Mouse (Mus musculus): Measurements from ENCODE around the gene Gm10134. TPM values are rescaled to one million over a fixed set of nuclear protein-coding genes. Genes with fewer than 3 reads are reported as not detected.

Gene Gm10134
- 5.1 and 7.8 TPM in 2 replicates for polyA plus RNA-seq (2015; fragmentation: Nextera tagmentation; extraction: Ambion mirVana)

GRCm38 (mm10) chr2:28505795-28506194, at the start of gene Gm10134:
Gm10134 (plus strand) TSS chr2:28506095.

GRCm38 (mm10) chr2:28465836-28466518, 39.9 kb upstream of the Gm10134 start, which contains the start of gene 1700007K13Rik:
1700007K13Rik (minus strand) TSS chr2:28466332.

GRCm38 (mm10) chr2:28467860-28468485, 37.9 kb upstream of the Gm10134 start, which contains the start of gene Mrps2:
Mrps2 (plus strand) TSS chr2:28468066.

DNA sequence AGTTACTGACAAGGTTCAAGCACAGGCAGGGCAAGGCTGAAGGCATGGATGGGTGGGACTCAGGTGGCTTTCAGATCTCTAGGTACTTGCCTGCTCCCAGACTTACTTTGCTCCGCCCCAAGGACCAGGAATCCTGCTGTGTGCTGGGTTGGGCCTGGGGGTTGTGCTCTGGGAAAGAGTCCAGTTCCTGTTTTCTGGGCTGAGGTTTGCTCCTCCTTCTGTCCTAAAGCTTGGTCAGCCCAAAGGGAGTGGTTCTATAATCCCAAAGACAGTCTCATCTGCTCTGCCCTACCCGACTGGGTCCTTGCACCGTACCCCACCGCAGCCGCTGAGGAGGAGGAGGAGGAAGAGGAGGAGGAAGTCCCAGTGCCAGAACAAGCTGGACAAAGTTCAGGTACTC, 9.2 kb upstream of the Gm10134 start, which contains the start of gene Gbgt1:
Gene Gbgt1, plus strand, starts transcription at position 221 of the 400 bp plus-strand sequence.

DNA sequence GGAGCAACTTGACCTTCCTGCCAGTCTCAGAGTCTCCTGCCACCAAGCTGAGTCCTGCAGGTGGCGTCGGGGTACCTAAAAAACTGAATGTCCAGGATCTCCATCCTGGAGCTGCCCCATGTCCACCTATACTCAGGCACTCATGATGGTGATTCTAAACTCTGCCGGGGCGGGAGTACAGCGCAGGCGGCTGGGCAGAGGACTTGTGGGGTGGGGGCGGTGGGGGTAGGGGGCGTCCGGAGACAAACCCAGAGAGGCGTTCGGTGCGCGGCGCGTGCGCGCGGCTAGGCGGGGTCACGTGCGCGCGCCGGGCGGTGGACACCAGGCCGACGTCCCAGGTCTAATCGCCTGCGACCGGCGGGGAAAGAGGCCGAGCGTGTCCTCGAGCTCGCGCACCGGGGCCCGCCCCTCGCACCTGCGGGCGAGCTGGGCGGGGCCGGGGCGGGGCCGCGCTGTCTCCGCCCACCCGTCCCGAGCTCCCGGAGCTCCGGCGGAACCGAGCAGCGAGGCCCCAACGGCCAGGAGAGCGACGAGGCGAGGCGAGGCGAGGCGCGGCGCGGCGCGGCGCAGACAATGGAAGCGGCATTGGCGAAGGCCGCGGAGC, 7.0 kb downstream of the Gm10134 start, which contains the start of gene Ralgds:
Gene Ralgds, plus strand, starts transcription at position 328 of the 604 bp plus-strand sequence.

Other genes with a start within 250 kb of the Gm10134 start
- 1.2 and 1.7 TPM in 2 replicates for gene Ppp1r26, start 59.3 kb upstream of the Gm10134 start, polyA plus RNA-seq (2015; fragmentation: Nextera tagmentation; extraction: Ambion mirVana)
- 1.4 and 2.5 TPM in 2 replicates for gene 1700007K13Rik, start 39.8 kb upstream of the Gm10134 start, polyA plus RNA-seq (2015; fragmentation: Nextera tagmentation; extraction: Ambion mirVana)
- gene Mrps2, start 38.0 kb upstream of the Gm10134 start, polyA plus RNA-seq (2015; fragmentation: Nextera tagmentation; extraction: Ambion mirVana), result 24.6 and 29.0 TPM in 2 replicates
- 0.83 and 0.93 TPM in 2 replicates for gene Gbgt1, start 9.2 kb upstream of the Gm10134 start, polyA plus RNA-seq (2015; fragmentation: Nextera tagmentation; extraction: Ambion mirVana)
- 17.2 and 17.5 TPM in 2 replicates for gene Ralgds, start 7.0 kb downstream of the Gm10134 start, polyA plus RNA-seq (2015; fragmentation: Nextera tagmentation; extraction: Ambion mirVana)
- gene Cel, start 57.3 kb downstream of the Gm10134 start, polyA plus RNA-seq (2015; fragmentation: Nextera tagmentation; extraction: Ambion mirVana), result not detected in 2 replicates
- 15.5 and 16.0 TPM in 2 replicates for gene Gtf3c5, start 77.7 kb downstream of the Gm10134 start, polyA plus RNA-seq (2015; fragmentation: Nextera tagmentation; extraction: Ambion mirVana)
- gene Gfi1b, start 115.9 kb downstream of the Gm10134 start, polyA plus RNA-seq (2015; fragmentation: Nextera tagmentation; extraction: Ambion mirVana), result 0.21 TPM in 1 of 2 replicates, not detected in the other
- 6.6 and 7.1 TPM in 2 replicates for gene Tsc1, start 135.1 kb downstream of the Gm10134 start, polyA plus RNA-seq (2015; fragmentation: Nextera tagmentation; extraction: Ambion mirVana)
- gene Spaca9, start 193.6 kb downstream of the Gm10134 start, polyA plus RNA-seq (2015; fragmentation: Nextera tagmentation; extraction: Ambion mirVana), result 1.7 and 1.9 TPM in 2 replicates
- 0.33 and 0.47 TPM in 2 replicates for gene Ak8, start 194.1 kb downstream of the Gm10134 start, polyA plus RNA-seq (2015; fragmentation: Nextera tagmentation; extraction: Ambion mirVana)